14 mouse cellular contexts compared by ENCODE assay signal in the genomic region with DNA sequence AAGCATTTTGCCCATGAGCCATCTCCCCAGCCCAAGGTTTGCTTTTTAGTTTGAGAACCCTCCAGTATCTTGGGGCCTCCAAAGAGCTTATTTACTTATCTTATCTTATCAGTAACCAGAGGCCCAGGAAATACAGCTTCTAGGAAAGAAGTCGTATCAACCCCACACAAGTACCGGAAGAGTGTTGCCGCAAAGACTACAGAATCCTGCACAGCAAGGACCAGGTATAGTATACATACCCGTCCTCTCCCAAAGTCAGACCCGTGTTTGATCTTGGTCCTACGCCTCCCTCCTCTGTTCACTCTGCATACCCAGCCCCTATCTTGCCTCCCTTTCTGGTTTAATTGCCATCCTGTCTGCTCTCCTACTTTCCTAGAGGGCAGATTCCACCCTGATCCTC. TPM values are rescaled to one million over a fixed set of nuclear protein-coding genes. Genes with fewer than 3 reads are reported as not detected.
DNase-seq lines count a peak whose midpoint lies in the region; ATAC-seq and TF ChIP-seq lines count a peak whose summit lies in the region.
"Had no signal": no experiment of that assay in that cellular context is flagged by ENCODE, and none has a peak within 500 bp of the region (broad histone marks: within the 10 kb centered on the region; RNA-seq: fewer than 3 reads in every experiment).

No protein-coding gene starts in this region.

- intact Hi-C loops in left cerebral cortex, adult 2 months (cut with DNase I), result no loop called here

- 0 out of 2 replicates have a peak overlapping the region, but pooled peaks have one; percentile 3 for H3K4me2 ChIP-seq in heart, embryonic 12.5 days
- H3K4me2 ChIP-seq in liver, embryonic 11.5 days, result peak overlapping the region; percentile 54
- peak overlapping the region; percentile 2; the same call in 1 of the 2 replicates for H3K4me2 ChIP-seq in stomach, embryonic 15.5 days
- H3K4me2 ChIP-seq: neural tube, embryonic 13.5 days had no signal

- no peak overlapping the region for H3K9ac ChIP-seq in heart, embryonic 12.5 days
- peak overlapping the region; percentile 31; the same call in 1 of the 2 replicates for H3K9ac ChIP-seq in liver, embryonic 11.5 days (ENCODE audit: low read depth, low read length)
- H3K9ac ChIP-seq in stomach, embryonic 15.5 days, result no peak overlapping the region
- H3K9ac ChIP-seq: neural tube, embryonic 13.5 days had no signal

- H3K9me3 ChIP-seq in heart, embryonic 12.5 days (replicated peaks), result no peaks in the 10 kb centered on the region
- no peaks in the 10 kb centered on the region for H3K9me3 ChIP-seq in liver, embryonic 11.5 days (ENCODE audit: control insufficient read depth, low read length)
- H3K9me3 ChIP-seq in stomach, embryonic 15.5 days, result no peaks in the 10 kb centered on the region
- H3K9me3 ChIP-seq: neural tube, embryonic 13.5 days had no signal

- 12% methylated on average over 6 of the region's 6 CpGs for WGBS in heart, embryonic 12.5 days
- WGBS in liver, embryonic 11.5 days, result 11% methylated on average over 6 of the region's 6 CpGs
- WGBS in stomach, embryonic 15.5 days, result 49% methylated on average over 6 of the region's 6 CpGs

- H3K36me3 ChIP-seq in heart, embryonic 12.5 days, result peaks cover 5% of the 10 kb centered on the region
- H3K36me3 ChIP-seq in liver, embryonic 11.5 days (ENCODE audit: control insufficient read depth, insufficient read depth, low read length), result no peaks in the 10 kb centered on the region; the same call in 1 of the 2 replicates
- no peaks in the 10 kb centered on the region for H3K36me3 ChIP-seq in stomach, embryonic 15.5 days

- no peak overlapping the region for H3K4me3 ChIP-seq in heart, embryonic 12.5 days
- peak overlapping the region; percentile 21 for H3K4me3 ChIP-seq in liver, embryonic 11.5 days (ENCODE audit: low read depth, low read length)
- no peak overlapping the region for H3K4me3 ChIP-seq in stomach, embryonic 15.5 days (replicated peaks)
- no peak overlapping the region for H3K4me3 ChIP-seq in left cerebral cortex, adult 2 months
- H3K4me3 ChIP-seq: neural tube, embryonic 13.5 days had no signal

- H3K27ac ChIP-seq in heart, embryonic 12.5 days (ENCODE audit: poor library complexity, severe bottlenecking), result no peak overlapping the region
- peak overlapping the region; percentile 81 for H3K27ac ChIP-seq in liver, embryonic 11.5 days (ENCODE audit: low read depth, low read length)
- no peak overlapping the region for H3K27ac ChIP-seq in stomach, embryonic 15.5 days
- no peak overlapping the region for H3K27ac ChIP-seq in left cerebral cortex, adult 2 months
- H3K27ac ChIP-seq: neural tube, embryonic 13.5 days had no signal

- peaks cover 9% of the 10 kb centered on the region for H3K4me1 ChIP-seq in heart, embryonic 12.5 days (replicated peaks)
- peaks cover 36% of the 10 kb centered on the region for H3K4me1 ChIP-seq in liver, embryonic 11.5 days (replicated peaks; ENCODE audit: control insufficient read depth, insufficient read depth, low read length)
- H3K4me1 ChIP-seq in stomach, embryonic 15.5 days, result no peaks in the 10 kb centered on the region
- H3K4me1 ChIP-seq: neural tube, embryonic 13.5 days had no signal

- TF ChIP-seq CTCF in left cerebral cortex, adult 2 months (IDR thresholded peaks at IDR 0.05), result no peak

- H3K27me3 ChIP-seq in heart, embryonic 12.5 days (replicated peaks), result no peaks in the 10 kb centered on the region
- no peaks in the 10 kb centered on the region for H3K27me3 ChIP-seq in liver, embryonic 11.5 days (replicated peaks; ENCODE audit: control insufficient read depth, insufficient read depth, low read length)
- H3K27me3 ChIP-seq in stomach, embryonic 15.5 days (replicated peaks), result no peaks in the 10 kb centered on the region
- H3K27me3 ChIP-seq: neural tube, embryonic 13.5 days had no signal

- no peak for DNase-seq in heart, adult 8-10 months (ENCODE audit: low spot score)
- DNase-seq in c-Kit-positive CD71-positive TER-119-positive erythroid progenitor cells, embryonic 14.5 days (ENCODE audit: low spot score), result peak; percentile 72
- no peak for DNase-seq in liver, embryonic 11.5 days (ENCODE audit: low spot score)
- no peak for DNase-seq in left cerebral cortex, adult 2 months (ENCODE audit: extremely low spot score in 1 of 2, low spot score in 2 of 2)
- DNase-seq in frontal cortex, postnatal 25 days (ENCODE audit: low spot score in 2 of 2), result no peak
- no peak for DNase-seq in retina, embryonic 14.5 days (ENCODE audit: low spot score)
- DNase-seq: B cell, adult 2 months; gastrocnemius, postnatal 36 days; heart, postnatal 10 days; kidney, adult 18-20 months; midbrain, embryonic 14.5 days had no signal

- peak; percentile 60; the same call in 1 of the 2 replicates for ATAC-seq in heart, embryonic 12.5 days (ENCODE audit: insufficient number of reproducible peaks, low FRiP score)
- peak; percentile 90 for ATAC-seq in liver, embryonic 11.5 days (replicated peaks; ENCODE audit: low FRiP score)
- ATAC-seq in stomach, embryonic 15.5 days (ENCODE audit: insufficient read depth, low FRiP score, low read depth), result peak; percentile 72; the same call in 1 of the 2 replicates

RNA-seq across cellular contexts. Expression of a gene that starts 21.1 kb away (rescaled TPM):
- 58.7 and 59.1 TPM in 2 replicates for polyA plus RNA-seq in heart, embryonic 12.5 days (2016; fragmentation: Nextera tagmentation; extraction: Ambion mirVana)
- total RNA-seq in heart, adult 8-10 months (2022), result 10 to 100 TPM; 24.7 to 39.2 (median 28.2) TPM
- 78.2 and 84.8 TPM in 2 replicates for polyA plus RNA-seq in liver, embryonic 11.5 days (2014; fragmentation: Nextera tagmentation; extraction: Ambion mirVana)
- 40.2 and 43.5 TPM in 2 replicates for polyA plus RNA-seq in stomach, embryonic 15.5 days (2015; fragmentation: Nextera tagmentation; extraction: Ambion mirVana)
- total RNA-seq in left cerebral cortex, adult 2 months (2021), result 100 to 1,000 TPM; 106 to 123 TPM

RNA-seq across cellular contexts. Expression of a gene that starts 25.9 kb away (rescaled TPM):
- polyA plus RNA-seq in heart, embryonic 12.5 days (2016; fragmentation: Nextera tagmentation; extraction: Ambion mirVana), result 43.2 and 46.7 TPM in 2 replicates
- total RNA-seq in heart, adult 8-10 months (2022), result 10 to 100 TPM in 2 of 4 experiments, 1 to 10 TPM in 2; 9.8 to 18.6 (median 10.8) TPM
- 65.3 and 68.1 TPM in 2 replicates for polyA plus RNA-seq in liver, embryonic 11.5 days (2014; fragmentation: Nextera tagmentation; extraction: Ambion mirVana)
- polyA plus RNA-seq in stomach, embryonic 15.5 days (2015; fragmentation: Nextera tagmentation; extraction: Ambion mirVana), result 67.5 and 72.3 TPM in 2 replicates
- total RNA-seq in left cerebral cortex, adult 2 months (2021), result 10 to 100 TPM; 50.2 to 52.1 TPM

Comparison
In these comparisons a context has a peak if more than half of its experiments do, and no peak if none do; other contexts are left out.
1. H3K4me2 ChIP-seq: peak in every context shown above with its lines; median percentile 54 in liver, embryonic 11.5 days; 3 in heart, embryonic 12.5 days; 2 in stomach, embryonic 15.5 days.